Mouse (Mus musculus) bone marrow macrophage, adult 2 months (primary cell): ENCODE data around the gene Pdzrn4.

ENCODE experiments used
- CTCF ChIP-seq: IDR thresholded peaks from 2 replicates; pipeline ENCODE4 v1.5.1; 2012; ENCODE audit warnings: low read depth, mild to moderate bottlenecking, low read length, moderate library complexity
- POLR2A ChIP-seq: IDR thresholded peaks from 2 replicates; pipeline ENCODE4 v1.6.1; 2012; ENCODE audit warnings: mild to moderate bottlenecking, low read depth, low read length, borderline replicate concordance

- no peak for TF ChIP-seq POLR2A
- no peak for TF ChIP-seq CTCF
Observed at GRCm38 (mm10) chr15:92502797-92503196, 106.1 kb downstream of the Pdzrn4 start.
